Mouse (Mus musculus): Measurements from ENCODE around the gene Ebf1.

Gene Ebf1

DNA sequence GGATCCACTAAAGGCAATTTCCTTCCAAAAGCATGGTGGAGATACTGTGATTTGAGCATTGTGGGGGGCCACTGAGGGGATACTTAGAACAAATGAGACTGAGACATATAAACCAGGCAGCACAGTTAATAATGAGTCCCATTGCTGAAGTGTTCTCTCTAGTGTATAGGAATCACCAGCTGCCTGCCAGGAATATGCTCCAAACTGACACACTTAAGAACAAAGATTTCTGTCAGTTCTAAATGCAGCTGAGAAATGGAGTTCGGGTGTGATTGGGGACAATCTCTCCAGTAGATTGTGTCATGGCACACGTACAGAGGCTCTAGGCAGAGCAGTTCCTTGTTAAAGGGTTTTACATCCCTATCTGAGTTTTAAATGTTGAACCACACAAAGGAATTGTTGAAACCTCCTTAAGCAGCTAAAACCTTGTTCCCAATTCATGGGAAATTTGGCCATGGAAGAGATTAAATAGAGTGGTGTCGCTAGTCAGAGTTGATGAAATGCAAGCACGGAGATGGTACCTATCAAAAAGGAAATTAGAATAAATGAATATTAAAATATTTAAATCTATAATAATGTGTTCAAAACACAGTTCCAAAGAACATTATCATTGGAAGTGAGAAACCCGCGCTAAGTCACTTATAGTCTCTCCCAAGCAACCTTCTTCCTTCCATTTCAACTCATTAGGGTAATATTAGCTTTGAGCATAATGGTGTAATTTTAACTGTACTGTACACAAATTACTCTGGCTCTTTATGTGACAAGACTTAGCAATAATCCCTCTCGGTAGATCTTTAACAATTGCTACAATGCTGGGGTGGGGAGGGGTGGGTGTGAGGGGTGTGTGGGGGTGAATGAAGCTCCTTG lies 438.9 kb downstream of the Ebf1 start:
- DNase-seq (ENCODE audit: low spot score): no peak

Measured in ovary, adult 18-20 months (tissue).